Mouse (Mus musculus) stomach, embryonic 14.5 days (tissue): ENCODE measurements around the gene Tctex1d4. TPM values are rescaled to one million over a fixed set of nuclear protein-coding genes. Genes with fewer than 3 reads are reported as not detected.

Experiments
- ATAC-seq: fragments of 200-750 bp; cut with Nextera tagmentation; 2 replicates; pipeline ENCODE4 v1.8.0; 2017; ENCODE audit warnings: low read depth, moderate TSS enrichment; ENCODE audit not compliant: insufficient number of reproducible peaks, insufficient read depth, low FRiP score
- H3K27ac ChIP-seq: fragments of 300-500 bp; sonication (generic); 2 replicates; pipeline ENCODE4 v1.5.1; 2014; ENCODE audit warnings: mild to moderate bottlenecking, low read length, moderate library complexity, mixed read lengths
- H3K27me3 ChIP-seq: fragments of 300-500 bp; sonication (generic); 2 replicates; pipeline ENCODE4 v1.6.1; 2014; ENCODE audit warnings: low read length, control low read depth, mixed read lengths; ENCODE audit not compliant: control insufficient read depth, insufficient read depth
- H3K36me3 ChIP-seq: fragments of 300-500 bp; sonication (generic); 2 replicates; pipeline ENCODE4 v1.6.1; 2014; ENCODE audit warnings: mild to moderate bottlenecking, control low read depth, low read length, moderate library complexity, mixed read lengths; ENCODE audit not compliant: control insufficient read depth, insufficient read depth
- H3K4me1 ChIP-seq: fragments of 300-500 bp; sonication (generic); 2 replicates; pipeline ENCODE4 v1.6.1; 2014; ENCODE audit warnings: low read length, control low read depth, mixed read lengths; ENCODE audit not compliant: control insufficient read depth, insufficient read depth
- H3K4me2 ChIP-seq: fragments of 300-500 bp; sonication (generic); replicated peaks from 2 replicates; pipeline ENCODE4 v1.6.1; 2014; ENCODE audit warnings: low read depth, low read length, control low read depth
- H3K4me3 ChIP-seq: fragments of 300-500 bp; sonication (generic); 2 replicates; pipeline ENCODE4 v1.5.1; 2014; ENCODE audit warnings: low read depth, low read length, control low read depth
- H3K9ac ChIP-seq: fragments of 300-500 bp; sonication (generic); replicated peaks from 2 replicates; pipeline ENCODE4 v1.6.1; 2014; ENCODE audit warnings: low read depth, mild to moderate bottlenecking, control low read depth, low read length, moderate library complexity, mixed read lengths
- H3K9me3 ChIP-seq: fragments of 300-500 bp; sonication (generic); 2 replicates; pipeline ENCODE4 v1.6.1; 2016; ENCODE audit warnings: low read depth, low read length, control low read depth; ENCODE audit not compliant: control insufficient read depth
- WGBS: fragments of 180-500 bp; shearing (Covaris S2); extraction: QIAGEN DNeasy Blood & Tissue Kit; methylation state at CpG from one replicate; pipeline ENCODE4 v1.1.7; 2014; 5-methylcytosine and 5-hydroxymethylcytosine counted together
- microRNA-seq: library from miRNA; unstranded; fragments of <30 nt; microRNA quantifications from one replicate; pipeline ENCODE4, GENCODE M21; 2016
- polyA plus RNA-seq: library from polyadenylated mRNA; unstranded; fragments of >200 nt; fragmentation: Nextera tagmentation; extraction: Ambion mirVana; gene quantifications from 2 replicates; pipeline ENCODE4 v1.2.1, GENCODE M21; 2014

The Tctex1d4 gene
- polyA plus RNA-seq, 1 experiment from 2014 or later: not detected

DNA sequence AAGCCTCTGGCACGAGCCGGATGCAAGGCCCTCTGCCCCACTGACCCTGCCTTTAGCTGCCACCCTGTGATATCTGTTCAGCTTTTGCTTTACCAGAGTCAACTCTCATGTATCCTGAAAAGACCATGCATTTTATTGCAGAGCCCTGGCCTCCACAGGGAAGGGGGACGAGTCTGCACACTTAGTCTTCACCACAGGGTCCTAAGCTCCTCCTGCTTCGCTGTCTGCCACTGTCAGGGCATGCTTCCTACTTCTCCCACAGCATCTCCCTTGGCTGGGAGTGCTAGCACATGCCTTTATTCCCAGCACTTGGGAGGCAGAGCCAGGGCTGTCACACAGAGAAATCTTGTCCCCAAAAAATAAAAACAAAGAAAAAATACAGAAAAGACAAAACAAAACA lies 34.6 kb downstream of the Tctex1d4 start:
- peaks cover 56% of the 10 kb centered on the region for H3K36me3 ChIP-seq
- H3K4me3 ChIP-seq: no peak overlapping the region
- H3K27ac ChIP-seq: no peak overlapping the region
- H3K4me1 ChIP-seq: no peaks in the 10 kb centered on the region
- ATAC-seq: no peak
- no peak overlapping the region for H3K9ac ChIP-seq
- H3K4me2 ChIP-seq: no peak overlapping the region
- WGBS: 69% methylated on average over 4 of the region's 4 CpGs
- no peaks in the 10 kb centered on the region for H3K27me3 ChIP-seq
- H3K9me3 ChIP-seq: no peaks in the 10 kb centered on the region

DNA sequence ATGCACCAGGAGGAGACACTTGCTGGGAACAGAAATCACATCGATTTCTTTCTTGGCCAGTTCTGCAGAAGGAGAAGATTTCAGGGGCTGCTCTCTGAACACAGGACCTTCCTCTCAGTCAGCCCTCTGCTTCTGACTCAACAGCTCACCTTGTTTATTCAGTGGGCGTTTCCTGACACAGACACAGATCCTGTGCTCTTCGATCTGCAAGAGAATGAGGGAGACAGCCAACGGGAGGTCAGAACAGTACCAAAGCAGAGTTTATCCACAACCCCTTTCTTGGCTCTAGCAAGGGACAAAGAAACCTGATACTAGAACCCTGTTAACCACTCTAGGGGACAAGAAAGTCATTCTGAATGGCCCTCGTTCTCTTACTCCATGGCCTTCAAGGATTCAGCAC lies 43.3 kb downstream of the Tctex1d4 start:
- no peak overlapping the region for H3K9ac ChIP-seq
- H3K36me3 ChIP-seq: peaks cover 78% of the 10 kb centered on the region
- H3K4me3 ChIP-seq: no peak overlapping the region
- no peak overlapping the region for H3K4me2 ChIP-seq
- ATAC-seq: no peak
- H3K27ac ChIP-seq: no peak overlapping the region
- WGBS: 80% methylated on average over 5 of the region's 5 CpGs
- no peaks in the 10 kb centered on the region for H3K27me3 ChIP-seq
- H3K9me3 ChIP-seq: no peaks in the 10 kb centered on the region
- no peaks in the 10 kb centered on the region for H3K4me1 ChIP-seq

Small RNAs within 50 kb of the gene (microRNA-seq; reads per million reads assigned to microRNA genes)
- not detected for gene Gm22398

Other genes with a start within 250 kb of the Tctex1d4 start
- gene Zswim5, start 249.4 kb upstream of the Tctex1d4 start, polyA plus RNA-seq: 0.49 and 0.69 TPM in 2 replicates
- gene Urod, start 132.4 kb upstream of the Tctex1d4 start, polyA plus RNA-seq: 76.1 and 85.2 TPM in 2 replicates
- gene Hectd3, start 131.5 kb upstream of the Tctex1d4 start, polyA plus RNA-seq: 5.6 and 5.9 TPM in 2 replicates
- gene Eif2b3, start 107.4 kb upstream of the Tctex1d4 start, polyA plus RNA-seq: 43.7 and 47.4 TPM in 2 replicates
- gene Ptch2, start 30.7 kb upstream of the Tctex1d4 start, polyA plus RNA-seq: 8.2 and 9.8 TPM in 2 replicates
- 6.7 and 8.5 TPM in 2 replicates for gene Btbd19, start 1.1 kb upstream of the Tctex1d4 start, polyA plus RNA-seq
- gene Plk3, start 7.2 kb downstream of the Tctex1d4 start, polyA plus RNA-seq: 2.6 and 3.8 TPM in 2 replicates
- 1,401 and 1,488 TPM in 2 replicates for gene Rps8, start 29.4 kb downstream of the Tctex1d4 start, polyA plus RNA-seq
- 54.5 and 55.0 TPM in 2 replicates for gene Kif2c, start 55.8 kb downstream of the Tctex1d4 start, polyA plus RNA-seq
- 18.9 and 19.4 TPM in 2 replicates for gene Tmem53, start 125.2 kb downstream of the Tctex1d4 start, polyA plus RNA-seq
- gene Armh1, start 125.3 kb downstream of the Tctex1d4 start, polyA plus RNA-seq: 0.30 and 1.3 TPM in 2 replicates